ENCODE assay signal across 8 mouse cellular contexts in genomic region chr7:73537228-73537627, GRCm38 (mm10). TPM values are rescaled to one million over a fixed set of nuclear protein-coding genes. Genes with fewer than 3 reads are reported as not detected.
DNase-seq lines count a peak whose midpoint lies in the region; ATAC-seq and TF ChIP-seq lines count a peak whose summit lies in the region.

No protein-coding gene starts in this region.

- no peak for TF ChIP-seq CTCF in kidney, adult 2 months (conservative IDR thresholded peaks at IDR 0.05; ENCODE audit: insufficient read depth, insufficient read length, low read depth, low read length)

- no peaks in the 10 kb centered on the region; the same call in 1 of the 2 replicates for H3K36me3 ChIP-seq in kidney, adult 2 months (ENCODE audit: control insufficient read depth, insufficient read depth, low read length)
- H3K36me3 ChIP-seq in hindbrain, embryonic 13.5 days = no peaks in the 10 kb centered on the region
- no peaks in the 10 kb centered on the region for H3K36me3 ChIP-seq in midbrain, embryonic 11.5 days (ENCODE audit: control insufficient read depth, insufficient read depth, low read length)

- ATAC-seq in hindbrain, embryonic 13.5 days (ENCODE audit: low FRiP score) = peak; percentile 34
- no peak for ATAC-seq in midbrain, embryonic 11.5 days (ENCODE audit: low FRiP score)

- 2% methylated on average over 10 of the region's 10 CpGs for WGBS in kidney, adult 2 months
- 22% methylated on average over 10 of the region's 10 CpGs for WGBS in hindbrain, embryonic 13.5 days
- 24% methylated on average over 10 of the region's 10 CpGs for WGBS in midbrain, embryonic 11.5 days

- peak overlapping the region; percentile 72 for H3K27ac ChIP-seq in kidney, adult 2 months (ENCODE audit: insufficient read depth, low read depth, low read length)
- H3K27ac ChIP-seq in brown adipose tissue, adult 24 weeks (replicated peaks; ENCODE audit: low read depth, low read length) = peak overlapping the region; percentile 98
- peak overlapping the region; percentile 95 for H3K27ac ChIP-seq in hindbrain, embryonic 13.5 days
- H3K27ac ChIP-seq in midbrain, embryonic 11.5 days (ENCODE audit: low read depth, low read length) = peak overlapping the region; percentile 92; the same call in 1 of the 2 replicates

- peaks cover 34% of the 10 kb centered on the region for H3K4me1 ChIP-seq in kidney, adult 2 months (ENCODE audit: control insufficient read depth, insufficient read depth, low read length)
- peaks cover 17% of the 10 kb centered on the region for H3K4me1 ChIP-seq in brown adipose tissue, adult 24 weeks (ENCODE audit: control insufficient read depth, insufficient read depth, insufficient read length, low read length)
- peaks cover 44% of the 10 kb centered on the region for H3K4me1 ChIP-seq in hindbrain, embryonic 13.5 days (replicated peaks)
- peaks cover 9% of the 10 kb centered on the region; the same call in 1 of the 2 replicates for H3K4me1 ChIP-seq in midbrain, embryonic 11.5 days (ENCODE audit: control insufficient read depth, insufficient read depth, low read length)

- peak overlapping the region; percentile 68 for H3K4me2 ChIP-seq in hindbrain, embryonic 13.5 days
- H3K4me2 ChIP-seq in midbrain, embryonic 11.5 days = peak overlapping the region; percentile 71

- H3K9me3 ChIP-seq in hindbrain, embryonic 13.5 days = no peaks in the 10 kb centered on the region
- H3K9me3 ChIP-seq in midbrain, embryonic 11.5 days (ENCODE audit: control insufficient read depth, low read length) = no peaks in the 10 kb centered on the region

- H3K27me3 ChIP-seq in kidney, adult 2 months (replicated peaks; ENCODE audit: control insufficient read depth, insufficient read depth, low read length) = no peaks in the 10 kb centered on the region
- H3K27me3 ChIP-seq in hindbrain, embryonic 13.5 days = no peaks in the 10 kb centered on the region
- H3K27me3 ChIP-seq in midbrain, embryonic 11.5 days (ENCODE audit: control insufficient read depth, insufficient read depth, low read length) = no peaks in the 10 kb centered on the region

- H3K4me3 ChIP-seq in kidney, adult 2 months (ENCODE audit: insufficient read depth, low read depth, low read length) = peak overlapping the region; percentile 40
- H3K4me3 ChIP-seq in brown adipose tissue, adult 24 weeks (ENCODE audit: insufficient read depth, low read depth, low read length) = peak overlapping the region; percentile 51
- peak overlapping the region; percentile 45 for H3K4me3 ChIP-seq in hindbrain, embryonic 13.5 days
- H3K4me3 ChIP-seq in midbrain, embryonic 11.5 days (ENCODE audit: low read depth, low read length) = peak overlapping the region; percentile 37

- no peak for DNase-seq in kidney, adult 2 months
- DNase-seq in kidney, adult 8-10 months = no peak
- DNase-seq in midbrain, embryonic 11.5 days (ENCODE audit: low spot score, missing footprints) = no peak
- DNase-seq in frontal cortex, postnatal 25 days (ENCODE audit: low spot score in 2 of 2) = no peak
- no peak for DNase-seq in adrenal gland, adult 2 months
- DNase-seq in thymus, postnatal 4 days = no peak

- H3K9ac ChIP-seq in hindbrain, embryonic 13.5 days = peak overlapping the region; percentile 66
- H3K9ac ChIP-seq in midbrain, embryonic 11.5 days (ENCODE audit: low read length) = peak overlapping the region; percentile 68

- no peak for TF ChIP-seq POLR2A in kidney, adult 2 months (IDR thresholded peaks at IDR 0.05; ENCODE audit: low read depth, low read length)

RNA-seq across cellular contexts. Expression of gene Chd2, which starts 4.4 kb away (rescaled TPM):
- 33.9 and 36.9 TPM in 2 replicates for polyA plus RNA-seq in kidney, adult 2 months (2012; rRNA removed)
- 22.6 and 29.2 TPM in 2 replicates for polyA plus RNA-seq in brown adipose tissue, adult 24 weeks (2012; ENCODE audit: insufficient read depth, insufficient read length, missing spikeins)
- 44.7 and 53.5 TPM in 2 replicates for polyA plus RNA-seq in hindbrain, embryonic 13.5 days (2015; fragmentation: Nextera tagmentation; extraction: Ambion mirVana)
- 41.7 and 42.6 TPM in 2 replicates for polyA plus RNA-seq in midbrain, embryonic 11.5 days (2014; fragmentation: Nextera tagmentation; extraction: Ambion mirVana)
- total RNA-seq in adrenal gland, adult 2 months (2021) = 10 to 100 TPM; 28.3 to 45.9 TPM
- 11.1 and 12.9 TPM in 2 replicates for polyA plus RNA-seq in adrenal gland, adult 2 months (2012; rRNA removed)
